Mouse (Mus musculus) megakaryocyte progenitor cell, adult 5-6 weeks (primary cell): ENCODE data around the gene Amdhd1. TPM values are rescaled to one million over a fixed set of nuclear protein-coding genes. Genes with fewer than 3 reads are reported as not detected.
A peak's percentile ranks its signal among the peaks of the same experiment; 100 is the strongest.

ENCODE experiments used
- ATAC-seq: replicated peaks from 2 replicates; pipeline ENCODE4 v1.8.0; 2016; ENCODE audit warnings: mild to moderate bottlenecking, moderate TSS enrichment, inconsistent platforms; ENCODE audit not compliant: poor library complexity
- total RNA-seq, 2 experiments: library from RNA; stranded (forward) in 1 of 2; stranded (reverse) in 1 of 2; fragments of 157-497, 149-512 nt in 1 of 2; fragments of 200-1000 nt in 1 of 2; gene quantifications; 2 replicates each; pipeline versions ENCODE4 v1.2.3 to v1.2.4; 2015 to 2017

Amdhd1 gene
- total RNA-seq, 2 experiments from 2014 or later = 0.08 to 0.17 TPM

GRCm38 (mm10) chr10:93485055-93485691 is 54.7 kb downstream of the Amdhd1 start:
- ATAC-seq = 0 out of 2 replicates have a peak, but pooled peaks have one; percentile 18

- no peak for ATAC-seq
Measured at GRCm38 (mm10) chr10:93484511-93484910, 55.3 kb downstream of the Amdhd1 start.

Other genes with a start within 250 kb of the Amdhd1 start
- 27.0 and 28.4 TPM in 2 replicates for gene Elk3, start 228.9 kb downstream of the Amdhd1 start, total RNA-seq (2015)
- gene Elk3, start 228.9 kb downstream of the Amdhd1 start, total RNA-seq (2017) = 15.9 and 17.6 TPM in 2 replicates
- 1,064 and 1,073 TPM in 2 replicates for gene Lta4h, start 86.6 kb downstream of the Amdhd1 start, total RNA-seq (2015)
- gene Lta4h, start 86.6 kb downstream of the Amdhd1 start, total RNA-seq (2017) = 756 and 853 TPM in 2 replicates
- gene Hal, start 51.3 kb downstream of the Amdhd1 start, total RNA-seq (2015) = 0.42 and 0.71 TPM in 2 replicates
- 1.1 TPM in 2 replicates for gene Hal, start 51.3 kb downstream of the Amdhd1 start, total RNA-seq (2017)
- 0.10 and 0.12 TPM in 2 replicates for gene Ccdc38, start 599 bp upstream of the Amdhd1 start, total RNA-seq (2015)
- 0.04 and 0.20 TPM in 2 replicates for gene Ccdc38, start 599 bp upstream of the Amdhd1 start, total RNA-seq (2017)
- gene Snrpf, start 49.7 kb upstream of the Amdhd1 start, total RNA-seq (2015) = 188 and 192 TPM in 2 replicates
- gene Snrpf, start 49.7 kb upstream of the Amdhd1 start, total RNA-seq (2017) = 284 and 295 TPM in 2 replicates
- 1.2 TPM in 2 replicates for gene Ntn4, start 100.6 kb upstream of the Amdhd1 start, total RNA-seq (2015)
- 0.74 and 1.1 TPM in 2 replicates for gene Ntn4, start 100.6 kb upstream of the Amdhd1 start, total RNA-seq (2017)